Mouse (Mus musculus) CH12.LX (cell line): ENCODE data around the gene 9430015G10Rik. TPM values are rescaled to one million over a fixed set of nuclear protein-coding genes. Genes with fewer than 3 reads are reported as not detected.

Experiments
- DNase-seq: peaks from one replicate; pipeline ENCODE4 v3.0.0-alpha.2; 2013; ENCODE audit errors: extremely low read depth
- H3K27ac ChIP-seq: 2 replicates; pipeline ENCODE4 v1.5.1; 2012; ENCODE audit warnings: low read depth, mild to moderate bottlenecking, control low read depth, moderate library complexity; ENCODE audit not compliant: insufficient read depth
- H3K27me3 ChIP-seq: replicated peaks from 2 replicates; pipeline ENCODE3; 2012; ENCODE audit warnings: inconsistent platforms
- H3K36me3 ChIP-seq, 2 experiments: replicated peaks in 1 of 2; 2 replicates each; pipeline versions ENCODE3 to v1.6.1; 2012; ENCODE audit warnings: inconsistent platforms in 1 of 2, low read length in 1 of 2, mild to moderate bottlenecking in 1 of 2, mixed read lengths in 1 of 2, moderate library complexity in 1 of 2; ENCODE audit not compliant: control insufficient read depth in 1 of 2, insufficient read depth in 1 of 2
- H3K4me1 ChIP-seq, 2 experiments: 2 replicates each; pipeline ENCODE4 v1.6.1; 2012; ENCODE audit warnings: inconsistent platforms in 1 of 2, moderate library complexity in 1 of 2; ENCODE audit not compliant: insufficient read depth in 2 of 2, control insufficient read depth in 1 of 2
- H3K4me2 ChIP-seq: 2 replicates; pipeline ENCODE4 v1.6.1; 2012; ENCODE audit warnings: low read depth, mild to moderate bottlenecking, control low read depth; ENCODE audit not compliant: poor library complexity, insufficient read depth, severe bottlenecking
- H3K4me3 ChIP-seq, 3 experiments: fragments of 150-350 bp in 1 of 3; sonication (generic) in 1 of 3; replicated peaks in 1 of 3; 2 replicates each; pipeline versions ENCODE3 to v1.5.1; 2011 to 2012; ENCODE audit warnings: low read depth in 2 of 3, low read length in 2 of 3, mild to moderate bottlenecking in 2 of 3, moderate library complexity in 2 of 3, control low read depth in 1 of 3, improper control_type of control experiment in 1 of 3, inconsistent platforms in 1 of 3, mixed read lengths in 1 of 3; ENCODE audit not compliant: poor library complexity in 1 of 3
- H3K79me2 ChIP-seq: replicated peaks from 2 replicates; pipeline ENCODE4 v1.6.1; 2012; ENCODE audit warnings: mild to moderate bottlenecking, moderate library complexity; ENCODE audit not compliant: control insufficient read depth, poor library complexity, insufficient read depth, severe bottlenecking; ENCODE audit errors: extremely low read depth
- H3K9ac ChIP-seq: 2 replicates; pipeline ENCODE4 v1.6.1; 2012; ENCODE audit warnings: low read depth, mild to moderate bottlenecking, control low read depth, moderate library complexity; ENCODE audit not compliant: insufficient read depth
- H3K9me3 ChIP-seq: replicated peaks from 2 replicates; pipeline ENCODE3; 2012; ENCODE audit warnings: low read length, inconsistent platforms, mixed read lengths
- BHLHE40 ChIP-seq: IDR thresholded peaks from 2 replicates; pipeline ENCODE4 v1.6.1; 2011; ENCODE audit warnings: mild to moderate bottlenecking, low read depth, low read length, improper control_type of control experiment
- CTCF ChIP-seq, 2 experiments: IDR thresholded peaks in 1 of 2; conservative IDR thresholded peaks in 1 of 2; 2 replicates each; pipeline ENCODE4 v1.5.1; 2011 to 2012; ENCODE audit warnings: low read depth in 2 of 2, low read length in 2 of 2, improper control_type of control experiment in 1 of 2, inconsistent platforms in 1 of 2, mild to moderate bottlenecking in 1 of 2, moderate library complexity in 1 of 2
- EP300 ChIP-seq: IDR thresholded peaks from 2 replicates; pipeline ENCODE4 v1.6.1; 2011; ENCODE audit warnings: low read length, improper control_type of control experiment
- HCFC1 ChIP-seq: IDR thresholded peaks from 2 replicates; pipeline ENCODE4 v1.6.1; 2012; ENCODE audit warnings: low read depth, mild to moderate bottlenecking, inconsistent platforms, low read length, improper control_type of control experiment
- IRF4 ChIP-seq: IDR thresholded peaks from 2 replicates; pipeline ENCODE4 v1.6.1; 2014; ENCODE audit warnings: low read depth, mild to moderate bottlenecking, inconsistent platforms, low read length, improper control_type of control experiment
- JUND ChIP-seq: conservative IDR thresholded peaks from 2 replicates; pipeline ENCODE4 v1.6.1; 2011; ENCODE audit warnings: low read depth, low read length, improper control_type of control experiment
- MAZ ChIP-seq: IDR thresholded peaks from 2 replicates; pipeline ENCODE4 v1.6.1; 2012; ENCODE audit warnings: low read depth, mild to moderate bottlenecking, inconsistent platforms, low read length, improper control_type of control experiment, moderate library complexity
- MEF2A ChIP-seq: IDR thresholded peaks from 2 replicates; pipeline ENCODE4 v1.6.1; 2014; ENCODE audit warnings: low read depth, mild to moderate bottlenecking, inconsistent platforms, low read length, improper control_type of control experiment, borderline replicate concordance
- MXI1 ChIP-seq: IDR thresholded peaks from 2 replicates; pipeline ENCODE4 v1.6.1; 2011; ENCODE audit warnings: mild to moderate bottlenecking, low read depth, low read length, improper control_type of control experiment
- NRF1 ChIP-seq: IDR thresholded peaks from 2 replicates; pipeline ENCODE4 v1.6.1; 2014; ENCODE audit warnings: low read depth, mild to moderate bottlenecking, inconsistent platforms, low read length, improper control_type of control experiment, moderate library complexity
- PAX5 ChIP-seq: IDR thresholded peaks from 2 replicates; pipeline ENCODE4 v1.6.1; 2012; ENCODE audit warnings: low read length, inconsistent platforms, mixed read lengths
- POLR2A ChIP-seq: IDR thresholded peaks from 2 replicates; pipeline ENCODE4 v1.6.1; 2011; ENCODE audit warnings: low read depth, mild to moderate bottlenecking, improper control_type of control experiment, low read length
- POLR2AphosphoS2 ChIP-seq: IDR thresholded peaks from 2 replicates; pipeline ENCODE4 v1.6.1; 2011; ENCODE audit warnings: low read depth, low read length, improper control_type of control experiment
- RCOR1 ChIP-seq: conservative IDR thresholded peaks from 2 replicates; pipeline ENCODE4 v1.6.1; 2012; ENCODE audit warnings: low read depth, mild to moderate bottlenecking, inconsistent platforms, low read length, improper control_type of control experiment
- SIN3A ChIP-seq: IDR thresholded peaks from 2 replicates; pipeline ENCODE4 v1.6.1; 2012; ENCODE audit warnings: low read length, improper control_type of control experiment, inconsistent platforms
- USF1 ChIP-seq: IDR thresholded peaks from 2 replicates; pipeline ENCODE4 v1.6.1; 2014; ENCODE audit warnings: low read depth, mild to moderate bottlenecking, inconsistent platforms, low read length, improper control_type of control experiment
- USF2 ChIP-seq: conservative IDR thresholded peaks from 2 replicates; pipeline ENCODE4 v1.6.1; 2011; ENCODE audit warnings: low read depth, low read length, improper control_type of control experiment
- ZMIZ1 ChIP-seq: IDR thresholded peaks from 2 replicates; pipeline ENCODE4 v1.6.1; 2012; ENCODE audit warnings: low read depth, mild to moderate bottlenecking, inconsistent platforms, low read length, improper control_type of control experiment
- ZNF384 ChIP-seq: IDR thresholded peaks from 2 replicates; pipeline ENCODE4 v1.6.1; 2012; ENCODE audit warnings: low read depth, low read length, improper control_type of control experiment, inconsistent platforms
- dilution Hi-C: fragments of 300-500 bp; cut with MboI; formaldehyde crosslinking; loops from 2 replicates; pipeline ENCODE4 v1.14.3; 2020; ENCODE audit warnings: low sequenced_read_pairs; ENCODE audit not compliant: extremely low pct_unique_long_range_greater_than_20kb, extremely low pct_ligation_motif_present
- in situ Hi-C: fragments of 300-500 bp; cut with MboI; formaldehyde crosslinking; loops from 3 replicates; pipeline ENCODE4 v1.14.3; 2019; ENCODE audit warnings: low sequenced_read_pairs, low pct_ligation_motif_present, low pct_unique_long_range_greater_than_20kb, mixed read lengths
- polyA plus RNA-seq: library from polyadenylated mRNA; unstranded; fragments of >175 nt; gene quantifications from 2 replicates; pipeline ENCODE4 v1.2.1, GENCODE M21; 2012; ENCODE audit warnings: low read depth; ENCODE audit not compliant: insufficient read length
- total RNA-seq, 2 experiments: library from RNA; depleted of rRNA; stranded (reverse); fragments of 300-350 nt in 1 of 2; fragments of >200 nt in 1 of 2; gene quantifications; 2 replicates each; pipeline ENCODE4 v1.2.3; 2012 to 2014

The 9430015G10Rik gene
- total and polyA plus RNA-seq, 3 experiments = 29.8 to 37.7 (median 29.8) TPM

DNA sequence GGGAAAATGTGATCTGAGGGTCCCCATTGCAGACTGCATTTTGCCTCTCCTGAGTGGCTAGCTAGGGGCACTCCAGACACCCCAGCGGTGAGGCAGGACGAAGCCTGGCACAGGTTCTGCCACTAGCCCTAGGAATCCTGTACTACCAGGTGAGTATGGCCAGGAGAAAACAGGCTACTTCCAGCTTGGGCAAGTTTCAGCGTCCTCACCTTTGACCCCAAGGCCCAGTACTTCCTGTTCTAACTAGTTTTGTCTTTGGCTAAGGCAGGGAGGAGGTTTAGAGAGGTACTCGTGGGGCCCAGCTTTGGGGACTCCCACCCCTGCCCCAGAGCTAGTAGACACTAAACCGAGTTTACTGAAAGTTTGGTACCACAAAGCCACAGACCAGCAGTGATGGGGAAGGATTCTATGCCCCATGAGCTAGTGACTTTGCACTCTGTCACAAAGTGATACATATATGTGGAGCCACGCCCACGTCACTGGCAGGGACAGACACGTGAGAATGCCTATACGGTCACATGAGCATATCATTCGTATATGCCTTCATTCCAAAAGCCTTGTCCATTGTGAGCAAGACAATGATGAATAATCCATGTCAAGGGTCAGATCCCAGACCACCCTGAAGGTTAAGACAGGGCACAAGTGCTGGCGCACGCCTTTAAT, 24.3 kb downstream of the 9430015G10Rik start:
- TF ChIP-seq BHLHE40 (no peak), ZNF384 (no peak), HCFC1 (no peak), IRF4 (no peak), MAZ (no peak), USF1 (no peak), USF2 (no peak), PAX5 (no peak), MEF2A (no peak), ZMIZ1 (no peak), CTCF (conservative IDR thresholded peaks at IDR 0.05 in 1 of 2, IDR thresholded peaks at IDR 0.05 in 1 of 2; ENCODE audit: low read depth in 2 of 2, low read length in 2 of 2) (no peak)
- Histone ChIP-seq H3K4me1 (peaks cover 0 to 11% of the 10 kb centered on the region in 2 experiments; a peak in 2 of 4 replicates), H3K9me3 (no peaks in the 10 kb centered on the region), H3K27me3 (no peaks in the 10 kb centered on the region), H3K36me3 (peaks cover 0 to 3% of the 10 kb centered on the region in 2 experiments), H3K9ac (no peak overlapping the region), H3K79me2 (no peaks in the 10 kb centered on the region), H3K27ac (no peak overlapping the region), H3K4me2 (no peak overlapping the region), H3K4me3 (no peak overlapping the region)
- dilution Hi-C loops (no loop called here), in situ Hi-C loops (no loop called here)
- no peak for DNase-seq

DNA sequence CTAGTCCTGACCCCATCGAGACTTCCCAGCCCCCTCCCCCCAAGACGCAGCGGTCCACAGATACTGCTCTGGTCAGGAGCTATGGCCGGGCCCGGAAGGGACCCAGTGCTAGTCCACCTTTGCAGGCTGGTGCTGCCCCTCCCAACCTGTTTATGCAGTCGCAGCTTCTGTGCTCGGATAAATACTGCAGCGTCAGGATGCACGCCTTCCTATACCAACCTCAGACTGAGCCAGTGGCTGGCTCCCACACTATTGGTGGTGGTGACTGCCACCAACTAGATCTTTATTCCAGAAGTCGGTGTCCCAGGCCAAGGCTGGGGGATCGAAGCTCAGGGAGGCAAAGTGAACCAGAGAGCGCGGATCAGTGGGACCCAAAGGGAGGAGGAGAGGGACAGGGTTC, 25.3 kb downstream of the 9430015G10Rik start:
- H3K9ac ChIP-seq = no peak overlapping the region
- in situ Hi-C loops (no loop called here), dilution Hi-C loops (no loop called here)
- H3K4me1 ChIP-seq = peaks cover 0 to 11% of the 10 kb centered on the region in 2 experiments; a peak in 2 of 4 replicates
- H3K9me3 ChIP-seq = no peaks in the 10 kb centered on the region
- no peak for TF ChIP-seq POLR2AphosphoS2
- TF ChIP-seq SIN3A = no peak
- no peak for TF ChIP-seq NRF1
- TF ChIP-seq BHLHE40 = no peak
- TF ChIP-seq IRF4 = no peak
- TF ChIP-seq JUND = no peak
- no peak for TF ChIP-seq ZMIZ1
- no peak for TF ChIP-seq RCOR1
- TF ChIP-seq POLR2A = no peak
- TF ChIP-seq MXI1 = no peak
- no peak for TF ChIP-seq EP300
- TF ChIP-seq, all 38 proteins: peak for 0
- H3K4me3 ChIP-seq = no peak overlapping the region
- H3K27ac ChIP-seq = no peak overlapping the region
- H3K36me3 ChIP-seq = peaks cover 0 to 3% of the 10 kb centered on the region in 2 experiments
- H3K27me3 ChIP-seq = no peaks in the 10 kb centered on the region
- no peaks in the 10 kb centered on the region for H3K79me2 ChIP-seq
- H3K4me2 ChIP-seq = no peak overlapping the region
- no peak for DNase-seq
